Mouse (Mus musculus) stomach, embryonic 15.5 days (tissue): ENCODE data around the gene Hpcal1. TPM values are rescaled to one million over a fixed set of nuclear protein-coding genes. Genes with fewer than 3 reads are reported as not detected.

Experiments used
- ATAC-seq: fragments of 200-750 bp; cut with Nextera tagmentation; 2 replicates; pipeline ENCODE4 v1.8.0; 2017; ENCODE audit warnings: low read depth, moderate number of reproducible peaks, moderate TSS enrichment; ENCODE audit not compliant: insufficient read depth, low FRiP score
- H3K27ac ChIP-seq: fragments of 300-500 bp; sonication (generic); 2 replicates; pipeline ENCODE4 v1.5.1; 2015; ENCODE audit warnings: mild to moderate bottlenecking, inconsistent platforms
- H3K27me3 ChIP-seq: fragments of 300-500 bp; sonication (generic); replicated peaks from 2 replicates; pipeline ENCODE4 v1.6.1; 2015; ENCODE audit warnings: inconsistent platforms
- H3K36me3 ChIP-seq: fragments of 300-500 bp; sonication (generic); 2 replicates; pipeline ENCODE4 v1.6.1; 2015; ENCODE audit warnings: inconsistent platforms
- H3K4me1 ChIP-seq: fragments of 300-500 bp; sonication (generic); 2 replicates; pipeline ENCODE4 v1.6.1; 2015; ENCODE audit warnings: inconsistent platforms
- H3K4me2 ChIP-seq: fragments of 300-500 bp; sonication (generic); 2 replicates; pipeline ENCODE4 v1.6.1; 2015; ENCODE audit warnings: mild to moderate bottlenecking, inconsistent platforms
- H3K4me3 ChIP-seq: fragments of 300-500 bp; sonication (generic); replicated peaks from 2 replicates; pipeline ENCODE4 v1.5.1; 2015; ENCODE audit warnings: inconsistent platforms
- H3K9ac ChIP-seq: fragments of 300-500 bp; sonication (generic); 2 replicates; pipeline ENCODE4 v1.6.1; 2015; ENCODE audit warnings: inconsistent platforms
- H3K9me3 ChIP-seq: fragments of 300-500 bp; sonication (generic); 2 replicates; pipeline ENCODE4 v1.6.1; 2016; ENCODE audit warnings: inconsistent platforms
- WGBS: fragments of 180-500 bp; shearing (Covaris S2); methylation state at CpG from one replicate; pipeline ENCODE4 v1.1.7; 2015; 5-methylcytosine and 5-hydroxymethylcytosine counted together
- polyA plus RNA-seq: library from polyadenylated mRNA; unstranded; fragments of >200 nt; fragmentation: Nextera tagmentation; extraction: Ambion mirVana; gene quantifications from 2 replicates; pipeline ENCODE4 v1.2.1, GENCODE M21; 2015

Gene Hpcal1
- polyA plus RNA-seq, 1 experiment from 2014 or later, result 61.0 TPM

DNA sequence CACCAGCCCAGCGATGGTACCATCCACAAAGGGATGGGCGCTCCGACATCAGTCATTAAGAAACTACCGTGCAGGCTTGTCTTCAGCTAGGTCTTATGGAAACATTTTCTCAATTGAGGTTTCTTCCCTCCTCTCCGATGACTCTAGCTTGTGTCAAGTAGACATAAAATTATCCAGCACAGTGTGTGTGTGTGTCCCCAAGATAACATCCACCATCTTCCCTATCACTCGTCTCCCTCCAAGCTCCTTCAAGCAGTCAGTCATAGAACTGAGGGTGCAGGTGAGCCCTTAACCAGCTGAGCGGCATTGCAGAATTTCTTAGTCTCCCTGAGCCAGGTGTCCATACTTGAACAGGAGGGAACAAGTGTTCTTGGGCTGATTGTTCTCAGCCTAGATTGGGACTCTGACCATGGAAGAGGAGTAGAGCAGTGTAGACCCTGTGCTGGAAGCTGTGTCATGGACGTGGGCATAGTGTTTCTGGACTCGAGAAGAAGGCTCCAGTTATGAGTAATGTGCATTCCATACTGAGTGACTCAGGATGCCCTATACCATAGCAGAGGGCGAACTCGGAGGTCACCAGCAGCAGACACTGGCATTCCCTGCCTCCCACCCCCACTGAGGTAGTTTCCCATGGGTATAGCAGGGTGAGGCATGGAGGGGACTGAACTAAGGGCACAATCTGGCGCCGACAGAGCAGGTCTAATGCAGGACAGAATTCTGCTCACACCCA is 32.0 kb downstream of the Hpcal1 start:
- Histone ChIP-seq H3K4me3 (no peak overlapping the region), H3K9ac (no peak overlapping the region), H3K4me1 (peaks cover 27% of the 10 kb centered on the region), H3K36me3 (no peaks in the 10 kb centered on the region), H3K27ac (no peak overlapping the region), H3K4me2 (no peak overlapping the region), H3K9me3 (no peaks in the 10 kb centered on the region), H3K27me3 (no peaks in the 10 kb centered on the region)
- 86% methylated on average over 13 of the region's 13 CpGs for WGBS
- ATAC-seq, result no peak

- Histone ChIP-seq H3K4me3 (no peak overlapping the region), H3K36me3 (no peaks in the 10 kb centered on the region), H3K4me1 (peaks cover 33% of the 10 kb centered on the region), H3K27me3 (no peaks in the 10 kb centered on the region), H3K27ac (no peak overlapping the region), H3K9me3 (no peaks in the 10 kb centered on the region), H3K9ac (no peak overlapping the region), H3K4me2 (no peak overlapping the region)
- WGBS, result 88% methylated on average over 1 of the region's 1 CpGs
- no peak for ATAC-seq
Observed at GRCm38 (mm10) chr12:17723182-17723570, 32.5 kb downstream of the Hpcal1 start.

GRCm38 (mm10) chr12:17723999-17724398 is 33.3 kb downstream of the Hpcal1 start:
- peaks cover 39% of the 10 kb centered on the region for H3K4me1 ChIP-seq

GRCm38 (mm10) chr12:17724412-17725090 is 33.9 kb downstream of the Hpcal1 start:
- Histone ChIP-seq H3K27ac (peak overlapping the region; percentile 70), H3K4me2 (no peak overlapping the region), H3K9me3 (no peaks in the 10 kb centered on the region), H3K36me3 (no peaks in the 10 kb centered on the region), H3K9ac (no peak overlapping the region), H3K4me1 (peaks cover 39% of the 10 kb centered on the region), H3K27me3 (no peaks in the 10 kb centered on the region), H3K4me3 (no peak overlapping the region)
- WGBS, result 55% methylated on average over 3 of the region's 3 CpGs
- ATAC-seq, result peak; percentile 74

More at GRCm38 (mm10) chr12:17723999-17724398, 33.3 kb downstream of the Hpcal1 start:
- Histone ChIP-seq H3K27me3 (no peaks in the 10 kb centered on the region), H3K36me3 (no peaks in the 10 kb centered on the region), H3K4me3 (no peak overlapping the region), H3K27ac (peak overlapping the region; percentile 70), H3K9me3 (no peaks in the 10 kb centered on the region), H3K9ac (no peak overlapping the region), H3K4me2 (no peak overlapping the region)
- ATAC-seq, result 0 out of 2 replicates have a peak, but pooled peaks have one; percentile 4
- WGBS, result 26% methylated on average over 6 of the region's 6 CpGs

DNA sequence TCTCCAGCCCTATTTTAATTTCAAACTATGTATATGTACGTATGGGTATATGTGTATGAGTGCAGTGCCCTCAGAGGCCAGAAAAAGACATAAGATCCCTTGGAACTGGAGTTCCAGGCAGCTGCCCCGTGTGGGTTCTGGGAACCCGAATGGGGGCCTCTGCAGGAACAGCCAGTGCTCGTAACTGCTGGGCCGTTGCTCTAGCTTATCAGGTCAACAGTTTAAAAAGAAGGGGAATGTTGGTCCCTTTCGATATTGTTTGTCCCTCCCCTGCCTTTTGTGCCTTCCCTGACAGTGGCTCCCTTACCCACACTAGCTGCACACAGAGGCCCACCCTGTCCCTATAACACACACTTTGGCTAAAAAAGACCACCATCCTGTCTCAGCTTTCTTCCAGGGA is 34.9 kb downstream of the Hpcal1 start:
- no peaks in the 10 kb centered on the region for H3K36me3 ChIP-seq
- H3K4me1 ChIP-seq, result peaks cover 39% of the 10 kb centered on the region
- no peak overlapping the region for H3K4me3 ChIP-seq
- no peaks in the 10 kb centered on the region for H3K9me3 ChIP-seq
- no peak for ATAC-seq
- H3K27ac ChIP-seq, result peak overlapping the region; percentile 59; the same call in 1 of the 2 replicates
- no peak overlapping the region for H3K4me2 ChIP-seq
- no peaks in the 10 kb centered on the region for H3K27me3 ChIP-seq
- WGBS, result 55% methylated on average over 6 of the region's 6 CpGs
- no peak overlapping the region for H3K9ac ChIP-seq

GRCm38 (mm10) chr12:17726576-17727320 is 36.1 kb downstream of the Hpcal1 start:
- H3K9ac ChIP-seq, result no peak overlapping the region
- H3K36me3 ChIP-seq, result no peaks in the 10 kb centered on the region
- H3K27ac ChIP-seq, result peak overlapping the region; percentile 75
- ATAC-seq, result no peak
- H3K4me1 ChIP-seq, result peaks cover 41% of the 10 kb centered on the region
- H3K9me3 ChIP-seq, result no peaks in the 10 kb centered on the region
- no peaks in the 10 kb centered on the region for H3K27me3 ChIP-seq
- no peak overlapping the region for H3K4me3 ChIP-seq
- H3K4me2 ChIP-seq, result no peak overlapping the region
- 59% methylated on average over 10 of the region's 10 CpGs for WGBS

DNA sequence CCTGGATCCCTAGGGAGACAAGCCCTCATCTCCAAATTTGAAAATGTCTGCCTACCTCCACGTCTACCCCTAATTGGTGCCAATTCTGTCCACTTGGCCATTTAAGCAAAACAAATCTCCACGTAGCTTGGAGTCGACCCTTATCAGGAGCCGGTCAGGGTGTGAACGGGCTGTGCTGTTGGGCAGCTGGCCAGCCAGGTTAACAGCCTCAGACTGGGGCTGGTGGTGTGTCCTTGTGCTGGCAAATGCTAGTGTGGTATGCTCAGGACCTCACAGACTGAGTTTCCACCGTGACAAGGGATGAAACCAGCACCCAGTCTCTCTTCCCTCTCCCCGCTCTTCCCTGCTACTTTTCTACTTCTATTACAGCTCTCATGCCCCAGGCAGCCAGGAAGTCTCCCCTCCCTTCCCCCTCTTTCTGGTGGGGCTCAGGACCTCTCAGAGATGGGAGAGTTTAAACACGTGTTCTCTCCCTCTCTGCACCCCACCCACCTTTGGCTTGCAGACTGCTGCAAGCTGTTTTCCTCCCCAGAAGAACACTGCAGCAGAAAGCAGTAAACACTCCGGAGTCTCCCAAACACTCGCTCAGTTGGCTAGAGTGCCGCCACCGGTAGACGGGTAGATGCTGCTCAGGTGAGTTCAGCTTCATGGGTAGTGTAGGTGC is 37.2 kb downstream of the Hpcal1 start:
- Histone ChIP-seq H3K36me3 (no peaks in the 10 kb centered on the region), H3K4me1 (peaks cover 44% of the 10 kb centered on the region), H3K4me3 (no peak overlapping the region), H3K27me3 (no peaks in the 10 kb centered on the region), H3K27ac (peak overlapping the region; percentile 75), H3K9me3 (no peaks in the 10 kb centered on the region), H3K9ac (no peak overlapping the region), H3K4me2 (peak overlapping the region; percentile 35; the same call in 1 of the 2 replicates)
- WGBS, result 32% methylated on average over 13 of the region's 13 CpGs
- ATAC-seq, result peak; percentile 72

DNA sequence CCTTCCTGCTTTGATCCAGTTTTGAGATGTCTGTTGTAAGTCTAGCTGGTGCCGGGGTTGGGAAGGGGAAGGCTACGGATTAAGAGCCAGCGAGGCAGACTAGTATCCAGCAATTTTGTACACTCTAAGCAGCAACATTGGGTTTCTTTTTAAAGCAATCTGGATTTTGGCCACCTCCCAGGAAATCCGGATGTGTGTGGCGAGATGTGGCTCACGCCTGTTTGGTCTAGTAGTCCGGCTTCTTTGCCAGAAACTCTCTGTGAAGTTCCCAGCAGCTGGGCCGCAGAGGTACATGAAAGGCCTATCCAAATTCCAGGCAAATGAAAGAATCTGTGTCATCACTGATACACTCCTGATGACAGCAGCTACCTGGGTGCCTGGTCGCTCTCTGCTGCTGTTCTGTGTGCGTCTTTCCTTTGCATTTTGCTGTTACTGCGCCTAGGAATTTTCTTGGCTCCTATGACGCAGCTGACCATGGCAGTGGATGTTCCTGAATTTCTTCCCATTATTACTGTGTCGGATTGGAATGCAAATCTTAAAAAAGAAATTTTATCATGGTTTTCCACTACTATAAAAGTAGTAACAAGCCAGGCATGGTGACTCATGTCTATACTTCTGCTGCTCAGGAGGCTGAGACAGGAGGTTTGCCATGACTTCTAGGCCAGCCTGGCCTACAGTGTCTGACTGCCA is 38.7 kb downstream of the Hpcal1 start:
- H3K4me3 ChIP-seq, result no peak overlapping the region
- H3K36me3 ChIP-seq, result no peaks in the 10 kb centered on the region
- no peak overlapping the region for H3K27ac ChIP-seq
- no peak overlapping the region for H3K9ac ChIP-seq
- ATAC-seq, result no peak
- H3K9me3 ChIP-seq, result no peaks in the 10 kb centered on the region
- WGBS, result 84% methylated on average over 13 of the region's 13 CpGs
- no peak overlapping the region for H3K4me2 ChIP-seq
- H3K4me1 ChIP-seq, result peaks cover 55% of the 10 kb centered on the region
- H3K27me3 ChIP-seq, result no peaks in the 10 kb centered on the region

- no peak overlapping the region for H3K4me2 ChIP-seq
- no peak overlapping the region for H3K4me3 ChIP-seq
- 71% methylated on average over 7 of the region's 7 CpGs for WGBS
- H3K27me3 ChIP-seq, result no peaks in the 10 kb centered on the region
- no peaks in the 10 kb centered on the region for H3K36me3 ChIP-seq
- H3K9me3 ChIP-seq, result no peaks in the 10 kb centered on the region
- H3K27ac ChIP-seq, result peak overlapping the region; percentile 84
- H3K4me1 ChIP-seq, result peaks cover 49% of the 10 kb centered on the region
- no peak overlapping the region for H3K9ac ChIP-seq
- ATAC-seq, result no peak
Observed at GRCm38 (mm10) chr12:17732006-17732405, 41.4 kb downstream of the Hpcal1 start.

- Histone ChIP-seq H3K9me3 (no peaks in the 10 kb centered on the region), H3K27me3 (no peaks in the 10 kb centered on the region), H3K4me3 (no peak overlapping the region), H3K4me1 (peaks cover 48% of the 10 kb centered on the region), H3K36me3 (no peaks in the 10 kb centered on the region), H3K9ac (no peak overlapping the region), H3K4me2 (no peak overlapping the region), H3K27ac (peak overlapping the region; percentile 84)
- ATAC-seq, result 0 out of 2 replicates have a peak, but pooled peaks have one; percentile 3
- WGBS, result 73% methylated on average over 4 of the region's 4 CpGs
Observed at GRCm38 (mm10) chr12:17732546-17732945, 41.9 kb downstream of the Hpcal1 start.
